Mouse (Mus musculus): ENCODE measurements around the gene Slc35e4. TPM values are rescaled to one million over a fixed set of nuclear protein-coding genes. Genes with fewer than 3 reads are reported as not detected.
A peak's percentile ranks its signal among the peaks of the same experiment; 100 is the strongest.
"Not testable (repeated sequence)": the region's sequence is repeated elsewhere in the genome, so short reads cannot be mapped to it uniquely, and the experiment has no call there.

Gene Slc35e4
- polyA plus RNA-seq, 1 experiment: 10.4 TPM

DNA sequence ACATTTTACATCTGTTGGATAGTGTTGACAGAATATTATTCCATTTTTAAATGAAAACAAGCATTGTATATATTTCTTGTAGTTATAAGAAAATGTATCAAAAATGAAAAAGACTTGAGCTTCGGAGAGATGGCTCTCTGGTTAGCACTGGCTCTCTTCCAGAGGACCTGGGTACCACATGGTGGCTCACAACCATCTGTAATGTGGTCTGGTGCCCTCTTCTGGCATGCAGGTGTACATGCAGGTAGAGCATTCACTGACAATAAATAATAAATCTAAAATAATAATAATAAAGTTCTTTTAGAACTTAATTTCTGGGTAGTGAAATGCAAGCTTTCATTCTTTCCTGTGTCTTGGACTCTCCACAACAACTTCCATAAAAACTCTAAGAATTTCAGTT, 4.3 kb upstream of the Slc35e4 start:
- DNase-seq (ENCODE audit: low spot score): no peak

DNA sequence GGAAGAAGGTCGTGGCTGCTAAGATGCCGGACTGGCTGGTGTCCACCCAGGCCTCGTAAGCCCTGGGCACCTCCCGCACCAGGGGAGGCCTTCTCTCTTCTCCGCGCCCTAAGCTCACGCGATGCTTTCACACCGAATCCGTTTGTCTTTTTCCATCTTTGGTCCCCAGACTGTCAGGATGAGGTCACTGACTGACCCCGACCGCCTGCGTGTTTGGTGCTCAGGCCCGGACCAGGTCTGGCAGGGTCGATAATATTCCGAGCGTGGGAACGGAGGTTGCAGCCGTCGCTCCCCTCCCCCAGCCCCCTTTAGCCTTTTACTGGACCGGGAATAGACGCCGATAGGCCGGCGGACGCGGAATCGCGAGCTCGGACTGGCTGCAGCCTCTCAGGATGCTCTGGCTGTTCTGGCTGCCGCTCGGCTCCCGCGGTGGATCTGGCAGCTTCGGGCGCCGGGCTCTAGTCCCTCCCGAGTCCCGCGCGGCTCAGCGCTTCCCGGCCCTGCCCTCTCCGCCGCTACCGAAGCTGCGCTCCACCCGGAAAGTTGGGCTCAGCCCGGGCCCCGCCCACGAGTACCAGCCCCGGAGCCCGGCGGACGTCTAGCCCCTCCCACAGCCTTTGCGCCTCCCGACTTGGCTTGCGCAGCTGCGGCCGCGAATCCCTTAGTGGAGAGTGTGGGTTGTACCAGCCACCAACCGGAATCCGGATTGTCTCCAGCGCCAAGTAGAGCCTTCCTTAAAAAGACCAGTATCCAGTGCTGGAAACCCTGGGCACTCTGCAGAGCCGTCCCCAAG, 952 bp downstream of the Slc35e4 start:
- DNase-seq (ENCODE audit: low spot score): peak; percentile 90

DNA sequence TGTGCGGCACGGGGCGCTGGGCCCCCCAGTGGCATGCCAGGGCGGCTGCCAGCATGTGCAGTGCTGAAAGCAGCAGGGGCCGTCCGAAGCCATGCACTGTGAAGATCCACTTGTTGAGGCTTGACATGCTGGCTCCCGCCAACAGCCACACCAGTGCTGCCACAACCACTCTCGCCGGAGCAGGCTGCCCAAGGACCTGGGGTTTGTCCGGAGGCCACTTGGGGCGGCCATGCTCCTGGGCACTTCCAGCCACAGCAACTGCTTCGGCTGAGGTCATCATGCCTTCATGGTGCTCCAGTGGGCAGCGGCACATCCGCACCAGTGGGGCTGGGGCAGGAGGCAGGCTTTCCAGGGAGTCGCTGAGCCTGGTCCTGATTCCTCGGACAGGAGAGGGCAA, 1.6 kb downstream of the Slc35e4 start:
- DNase-seq (ENCODE audit: low spot score): peak; percentile 42

DNA sequence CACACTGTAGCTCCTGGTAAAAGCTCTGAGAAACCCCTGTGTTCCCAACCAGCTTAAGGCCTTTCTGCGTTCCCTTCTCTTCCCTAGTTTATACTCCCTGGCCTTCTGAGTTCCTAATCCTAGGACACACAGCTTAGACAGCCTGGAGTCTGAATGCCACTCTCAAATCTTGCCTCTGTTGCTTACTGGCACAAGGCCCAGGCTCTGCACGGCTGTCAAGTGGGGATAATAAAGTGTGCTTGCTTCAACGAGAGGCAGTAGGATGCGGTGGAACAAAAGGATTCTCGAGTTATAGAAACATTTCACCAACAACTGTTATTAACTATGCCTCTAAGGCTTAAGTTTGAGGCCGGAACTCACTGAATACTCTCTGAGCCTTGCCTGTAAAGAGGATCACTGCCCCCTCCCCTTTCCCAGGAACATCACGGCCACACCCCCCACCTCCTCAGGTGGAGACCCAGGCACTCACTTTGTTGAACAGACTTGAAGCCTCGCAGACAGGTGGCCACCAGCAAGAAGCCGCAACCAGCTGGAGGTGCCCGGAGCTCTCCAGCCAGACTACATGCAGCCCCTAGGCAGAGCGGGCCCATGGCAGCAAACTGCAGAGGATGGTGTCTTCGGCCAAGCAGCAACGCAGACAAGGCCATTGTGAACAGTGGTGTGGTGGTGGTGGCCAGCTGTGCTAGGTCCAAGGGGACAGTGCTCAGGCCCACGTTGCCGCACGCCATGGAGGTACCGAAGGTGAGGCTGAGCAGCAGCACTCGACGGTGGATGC, 2.2 kb downstream of the Slc35e4 start:
- DNase-seq (ENCODE audit: low spot score): no peak

DNA sequence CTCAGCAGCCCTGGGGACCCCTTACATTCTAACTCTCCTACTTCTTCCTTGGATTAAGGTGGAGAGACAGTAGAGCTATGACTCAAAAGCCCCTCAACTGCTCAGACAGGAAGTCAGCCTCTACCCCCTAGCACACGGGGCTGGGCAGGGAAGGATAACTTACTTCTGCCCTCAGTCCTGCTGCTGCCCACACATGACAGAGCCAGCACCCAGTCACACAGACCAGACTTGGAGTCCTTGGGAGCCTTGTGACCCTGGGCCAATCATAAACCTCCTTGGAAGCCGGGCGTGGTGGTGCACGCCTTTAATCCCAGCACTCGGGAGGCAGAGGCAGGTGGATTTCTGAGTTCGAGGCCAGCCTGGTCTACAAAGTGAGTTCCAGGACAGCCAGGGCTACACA, 3.0 kb downstream of the Slc35e4 start:
- not testable (repeated sequence) for DNase-seq (ENCODE audit: low spot score)

DNA sequence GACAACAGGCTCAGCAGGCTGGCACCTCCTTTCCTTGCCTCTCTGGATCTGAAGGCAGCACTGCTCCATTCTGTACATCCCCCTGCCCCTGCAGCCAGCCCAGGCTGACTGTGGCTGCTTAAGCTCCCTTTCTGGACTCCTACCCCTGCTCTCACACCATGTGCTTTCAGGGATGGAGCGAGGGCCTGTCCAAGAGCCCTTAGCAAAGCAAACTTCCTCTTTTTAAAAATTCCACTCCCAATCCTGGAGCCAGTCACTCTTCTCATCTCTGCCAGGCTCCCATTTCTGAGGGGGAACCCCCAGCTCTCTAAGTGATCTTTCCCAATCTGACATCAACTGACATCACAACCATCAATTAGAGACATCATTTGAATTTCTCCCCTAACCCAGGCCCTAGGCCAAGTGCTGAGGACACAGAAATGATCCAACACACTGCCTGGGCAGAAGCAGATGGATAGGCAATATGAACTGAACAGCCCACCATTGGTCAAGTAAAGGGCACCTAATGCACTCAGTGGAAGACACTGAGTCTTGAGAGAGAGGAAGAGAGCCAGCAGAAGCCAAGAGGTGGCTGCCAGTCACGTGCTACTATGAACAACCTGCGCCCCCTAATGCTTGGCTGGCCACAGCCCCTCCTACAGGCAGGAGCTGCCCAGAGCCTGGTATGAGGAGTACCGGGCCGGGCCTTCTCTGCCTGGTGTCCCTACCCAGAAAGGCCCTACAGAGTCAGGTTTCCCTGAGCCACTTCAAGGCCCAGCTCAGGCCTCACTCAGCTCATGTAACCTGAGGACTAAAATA, 3.8 kb downstream of the Slc35e4 start:
- DNase-seq (ENCODE audit: low spot score): no peak

DNA sequence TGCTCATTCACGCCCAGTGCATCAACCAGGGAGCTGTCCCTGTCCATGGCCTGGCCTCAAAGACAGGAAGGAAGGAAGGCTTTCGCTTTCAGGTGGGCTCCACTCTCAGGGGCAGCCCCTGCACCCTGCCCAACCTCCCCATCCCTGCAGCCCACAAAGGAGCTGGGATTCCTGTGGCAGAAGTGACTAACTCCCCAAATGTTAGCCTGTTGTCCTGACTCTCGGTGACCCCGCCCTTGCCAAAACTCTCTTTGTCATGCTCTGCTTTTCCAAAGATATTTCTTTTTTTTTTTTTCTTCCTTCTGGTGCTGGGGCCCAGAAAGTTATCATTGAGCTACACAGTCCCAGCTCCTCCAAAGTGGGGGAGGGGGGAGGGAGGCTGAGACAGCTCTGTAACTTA, 5.2 kb downstream of the Slc35e4 start:
- DNase-seq (ENCODE audit: low spot score): no peak

DNA sequence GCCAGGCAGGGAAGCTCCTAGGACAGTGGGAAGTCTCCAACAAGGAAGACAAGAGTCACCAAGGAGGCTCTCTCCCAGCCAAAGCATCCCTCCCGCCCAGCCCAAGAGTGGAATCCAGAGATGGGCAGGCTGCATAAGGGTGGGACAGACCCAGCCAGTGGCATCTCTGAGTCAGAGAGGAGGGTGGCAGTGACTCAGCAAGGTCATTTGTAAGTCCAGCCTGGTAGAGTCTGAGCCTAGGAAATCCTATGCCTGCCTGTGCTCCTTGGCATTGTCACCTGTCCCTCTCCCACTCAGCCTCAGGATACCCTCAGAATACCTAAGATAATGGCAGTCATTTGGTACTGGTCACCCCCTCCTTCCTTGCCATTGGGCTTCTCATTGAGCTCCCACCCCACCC, 9.0 kb downstream of the Slc35e4 start:
- DNase-seq (ENCODE audit: low spot score): no peak

DNA sequence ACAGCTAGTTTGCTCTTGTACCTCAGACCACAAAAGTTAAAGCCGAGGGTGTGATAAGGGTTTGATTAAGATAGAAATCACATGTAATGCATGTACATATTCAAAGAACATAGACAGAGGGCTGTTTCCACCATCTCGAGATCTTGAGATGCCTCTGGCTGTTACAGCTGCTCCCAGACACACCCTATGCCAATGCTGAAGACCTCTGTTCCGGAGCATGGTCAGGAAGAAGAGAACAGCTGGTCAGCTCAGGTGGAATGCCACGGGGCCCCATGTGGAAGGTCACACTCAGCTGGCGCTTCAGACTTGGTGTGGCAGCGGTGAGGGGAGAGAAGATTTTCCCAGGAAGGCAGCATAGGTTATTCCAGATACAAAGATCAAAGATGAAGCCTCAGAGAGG, 9.8 kb downstream of the Slc35e4 start:
- no peak for DNase-seq (ENCODE audit: low spot score)

DNA sequence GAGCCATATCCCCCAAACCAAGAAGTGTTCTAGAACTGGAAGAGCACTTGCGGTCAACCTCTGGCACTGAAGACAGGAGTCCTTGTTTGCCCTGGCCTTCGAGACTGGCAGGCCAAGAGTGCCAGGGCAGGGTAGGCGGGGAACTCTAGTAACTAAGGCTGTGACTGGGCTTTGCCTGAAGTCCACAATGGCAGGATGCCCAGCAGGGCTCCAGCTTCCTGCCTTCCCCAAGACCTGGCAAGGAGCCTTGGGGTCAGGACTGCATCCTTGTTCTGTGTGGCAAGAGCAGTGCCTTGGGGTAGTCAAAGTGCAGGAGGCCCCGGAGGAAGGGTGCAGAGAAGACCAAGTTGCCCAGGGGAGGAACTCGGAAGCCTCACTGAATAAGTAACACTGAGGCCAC, 11.4 kb downstream of the Slc35e4 start:
- no peak for DNase-seq (ENCODE audit: low spot score)

DNA sequence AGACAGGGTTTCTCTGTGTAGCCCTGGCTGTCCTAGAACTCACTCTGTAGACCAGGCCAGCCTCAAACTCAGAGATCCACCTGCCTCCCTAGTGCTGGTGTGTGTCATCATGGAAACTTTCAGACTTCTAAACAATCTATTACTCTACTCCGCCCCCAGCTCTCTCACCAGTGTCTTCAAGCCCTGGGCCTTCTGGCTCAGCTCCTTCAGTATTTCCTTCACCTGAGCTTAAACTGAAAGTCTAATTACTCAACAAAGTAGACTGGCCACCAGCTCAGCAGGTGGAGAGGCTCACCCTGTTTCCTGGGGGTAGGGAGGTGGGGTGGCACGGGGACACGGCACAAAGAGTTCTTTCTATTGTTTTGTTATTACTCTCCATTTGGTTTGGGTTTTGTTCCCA, 11.9 kb downstream of the Slc35e4 start:
- DNase-seq (ENCODE audit: low spot score): no peak

DNA sequence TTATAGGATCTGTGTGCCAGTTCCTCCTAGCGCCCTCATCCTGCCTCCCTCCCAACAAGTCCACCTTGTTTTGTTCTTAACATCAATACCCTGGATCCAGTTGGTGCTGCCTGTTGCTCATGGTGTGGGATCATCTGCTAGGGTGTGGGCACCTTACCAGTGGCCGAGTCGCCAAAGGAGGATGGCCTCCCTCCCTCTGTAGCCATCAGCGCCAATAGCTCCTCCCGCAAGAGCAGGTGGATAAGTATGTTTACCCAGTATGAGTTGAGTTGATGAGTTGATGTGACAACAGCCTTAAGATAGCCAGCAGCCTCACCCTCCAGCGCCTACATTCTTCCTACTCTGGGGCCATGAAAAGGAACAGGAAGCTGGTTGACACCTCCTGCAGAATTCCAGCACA, 14.2 kb downstream of the Slc35e4 start:
- DNase-seq (ENCODE audit: low spot score): no peak

DNA sequence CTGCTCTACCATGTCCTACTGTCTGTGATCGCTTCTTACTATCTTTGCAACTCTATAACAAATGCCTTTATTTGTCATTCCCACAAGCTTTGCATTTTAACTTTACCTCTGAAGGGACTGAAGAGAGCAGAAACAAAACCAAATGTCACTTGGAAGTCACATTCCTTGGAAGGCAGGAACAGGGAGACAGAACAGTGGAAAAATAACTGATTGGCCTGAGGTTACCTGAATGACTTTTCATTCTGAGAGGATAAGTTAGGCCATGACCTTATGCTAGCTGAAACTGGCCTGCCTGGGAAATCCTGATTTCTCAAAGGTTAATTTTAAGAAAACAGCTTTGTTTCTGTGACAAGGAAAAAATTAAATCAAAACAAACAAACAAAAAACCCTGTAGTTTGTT, 18.5 kb downstream of the Slc35e4 start:
- DNase-seq (ENCODE audit: low spot score): no peak

DNA sequence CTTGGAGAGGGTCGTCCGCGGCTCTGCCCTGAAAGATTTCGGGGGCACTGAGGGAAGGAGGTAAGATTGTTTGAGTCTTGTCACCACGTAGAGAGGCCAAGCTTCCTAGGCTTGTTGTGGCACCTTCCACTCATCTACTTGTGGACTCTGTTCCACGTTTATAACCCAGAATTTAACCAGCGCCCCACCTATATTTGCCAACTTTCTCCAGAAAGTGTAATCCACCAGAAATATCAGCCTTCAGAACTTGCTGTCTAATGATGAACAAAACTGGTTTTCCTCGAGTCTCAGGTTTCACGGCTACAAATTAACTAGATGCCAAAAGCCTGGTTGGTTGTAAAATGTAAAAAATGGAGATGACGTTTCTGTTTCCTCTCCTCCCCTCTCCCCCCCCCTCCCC, 19.0 kb downstream of the Slc35e4 start:
- DNase-seq (ENCODE audit: low spot score): no peak

DNA sequence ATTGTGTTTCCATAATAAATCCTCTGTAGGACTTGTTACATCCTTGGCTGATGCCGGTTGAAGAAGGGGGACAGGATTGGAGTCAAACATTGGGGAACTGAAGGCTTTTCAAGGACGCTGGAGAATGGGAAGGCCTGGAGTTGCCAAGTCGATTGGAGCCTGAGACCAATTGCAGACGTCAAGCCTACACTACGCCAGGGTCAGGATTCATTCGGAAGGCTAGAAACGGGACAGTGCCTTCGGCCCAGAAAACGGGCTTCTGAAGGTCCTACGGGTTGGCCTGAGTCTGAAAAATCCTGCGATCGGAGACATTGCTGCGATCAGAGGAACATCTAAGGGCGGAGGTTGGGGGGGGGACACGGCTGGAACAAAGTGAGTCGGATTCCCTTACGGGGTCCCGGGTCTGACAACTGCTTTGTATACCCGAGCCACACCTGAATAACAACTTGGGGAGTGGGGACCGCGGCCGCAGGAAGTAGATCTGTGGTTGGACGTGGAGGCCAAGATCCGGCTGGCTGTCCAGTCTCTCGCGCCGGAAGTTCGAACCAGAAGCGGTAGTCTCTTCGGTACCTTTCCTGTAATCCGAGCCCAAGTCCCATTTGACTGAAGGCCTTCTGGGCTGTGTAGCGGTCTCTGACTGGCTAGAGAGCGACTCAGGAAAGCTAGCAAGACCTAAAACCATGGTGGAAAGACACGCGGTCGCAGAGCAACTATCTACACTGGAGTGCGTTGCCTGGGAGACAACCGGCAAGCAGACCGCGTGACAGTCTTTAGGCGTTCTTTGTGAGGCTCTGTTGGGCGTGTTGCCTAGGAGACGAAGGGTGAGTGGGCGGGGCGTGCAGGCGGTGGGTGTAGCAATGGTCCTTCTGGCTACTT, 19.8 kb downstream of the Slc35e4 start, which contains the start of the genes 4921536K21Rik and Dusp18:
TSS of gene 4921536K21Rik (minus strand) at position 693 of the 876 bp plus-strand sequence.
TSS of gene Dusp18 (plus strand) at position 835 of the 876 bp plus-strand sequence.
- peak; percentile 67 for DNase-seq (ENCODE audit: low spot score)

DNA sequence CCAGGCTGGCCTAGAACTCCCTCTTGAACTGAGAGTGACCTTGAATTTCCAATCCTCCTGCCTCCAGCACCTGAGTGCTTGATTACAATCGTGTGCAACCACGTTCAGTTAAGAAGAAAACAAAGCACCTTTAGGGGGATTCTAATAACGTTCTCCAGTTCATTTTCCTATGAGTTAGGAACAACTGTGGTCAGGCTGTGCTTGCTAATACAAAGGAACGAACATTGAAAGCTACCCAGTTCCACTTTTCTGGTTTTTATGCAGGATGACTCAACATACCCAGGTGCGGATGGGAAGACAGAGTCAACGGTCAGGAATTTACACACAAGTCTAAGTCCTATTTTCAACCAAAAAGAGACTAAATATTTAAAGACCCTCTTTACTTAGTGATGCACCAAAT, 20.5 kb downstream of the Slc35e4 start:
- DNase-seq (ENCODE audit: low spot score): no peak

DNA sequence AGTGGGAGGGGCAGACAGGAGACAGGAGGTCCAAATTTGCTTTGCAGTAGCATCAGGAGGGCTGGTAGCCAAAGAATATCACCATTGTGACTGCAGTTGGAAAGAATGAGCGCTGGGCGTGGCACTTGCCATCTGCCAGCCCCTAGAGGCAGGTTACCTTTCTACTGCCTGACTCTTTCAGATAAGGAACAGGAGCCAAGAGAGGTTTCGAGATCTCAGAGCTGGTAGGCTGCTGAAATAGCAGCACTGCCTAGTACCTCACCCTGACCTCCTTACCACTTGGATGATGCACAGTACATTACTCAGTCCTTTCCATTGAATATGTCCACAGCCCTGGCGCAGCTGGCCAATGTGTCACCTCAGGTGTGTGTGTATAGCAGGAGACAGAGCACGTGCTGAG, 27.1 kb downstream of the Slc35e4 start:
- DNase-seq (ENCODE audit: low spot score): no peak

DNA sequence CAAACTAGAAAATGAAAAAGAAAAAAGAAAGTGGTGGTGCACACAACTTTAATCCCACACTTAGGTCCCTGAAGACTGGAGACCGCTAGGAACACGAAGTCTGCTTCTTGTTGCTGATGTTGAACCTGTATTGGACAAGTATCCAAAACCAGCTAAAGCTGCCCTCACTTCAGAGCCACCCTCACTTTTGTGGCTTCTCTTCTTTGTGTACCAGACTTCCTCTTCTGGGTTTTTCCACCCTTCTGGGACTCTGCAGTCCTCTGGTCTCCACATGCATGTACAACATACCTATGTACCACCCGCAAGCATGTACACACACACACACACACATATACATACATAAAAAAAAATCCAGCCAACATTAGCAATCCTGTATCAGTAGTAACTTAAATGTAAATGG, 30.8 kb downstream of the Slc35e4 start:
- DNase-seq (ENCODE audit: low spot score): no peak

DNA sequence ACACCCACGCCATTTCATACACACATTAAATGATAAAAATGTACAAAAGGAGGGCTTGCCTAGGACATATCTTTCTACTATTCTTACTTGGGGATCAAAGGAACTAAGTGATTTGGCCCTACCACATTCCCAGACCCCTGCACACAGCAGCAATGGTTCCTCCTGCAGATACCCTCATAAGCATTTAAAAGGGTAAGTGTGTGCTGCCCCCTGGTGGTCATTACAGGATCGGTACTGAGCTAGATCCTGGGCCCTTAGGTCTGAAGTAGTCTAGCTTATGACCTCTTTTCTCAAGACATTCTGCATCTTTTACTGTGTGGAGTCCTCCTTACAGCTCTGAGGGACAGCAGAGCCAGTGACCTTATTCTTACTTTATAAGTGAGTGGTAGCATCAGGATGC, 34.6 kb downstream of the Slc35e4 start:
- no peak for DNase-seq (ENCODE audit: low spot score)

DNA sequence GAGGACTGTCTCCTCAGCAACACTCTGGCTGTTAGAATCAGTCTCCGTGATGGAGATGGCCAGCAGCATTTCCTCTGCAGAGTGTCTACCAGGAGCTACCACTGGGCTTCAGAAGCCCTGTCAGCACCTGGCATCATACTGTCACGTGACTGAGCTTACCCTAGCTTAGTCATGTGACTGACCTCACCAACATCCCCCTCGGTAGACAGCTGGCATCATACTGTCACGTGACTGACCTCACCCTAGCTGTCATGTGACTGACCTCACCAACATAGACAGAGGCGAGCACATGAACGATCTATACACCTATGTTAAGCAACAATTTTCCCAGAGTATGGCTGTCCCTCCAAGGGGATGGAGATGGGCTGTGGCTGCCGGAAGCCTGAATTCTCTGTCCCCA, 35.8 kb downstream of the Slc35e4 start:
- no peak for DNase-seq (ENCODE audit: low spot score)

DNA sequence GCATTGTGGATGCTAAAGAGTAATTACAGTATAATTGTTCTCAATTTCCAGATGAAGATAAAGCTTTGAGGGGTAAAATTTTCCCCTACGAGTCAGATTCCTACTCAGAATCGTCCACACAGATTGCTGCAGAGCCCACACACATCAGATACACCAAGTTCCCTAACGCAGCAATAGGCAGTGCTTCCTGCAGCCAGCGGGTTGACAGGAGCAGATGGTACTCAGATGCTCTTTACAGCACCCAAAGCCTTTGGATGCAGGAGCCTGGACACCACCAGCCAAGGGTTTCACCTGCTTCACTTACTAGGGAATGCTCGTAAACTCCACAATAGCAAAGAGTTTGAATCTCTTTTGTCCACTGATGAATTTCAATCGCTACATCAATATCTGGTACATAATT, 38.0 kb downstream of the Slc35e4 start:
- no peak for DNase-seq (ENCODE audit: low spot score)
